Mouse (Mus musculus) adipocyte (in vitro differentiated cells): ENCODE data around the gene Cuedc1.
"Not testable (repeated sequence)": the region's sequence is repeated elsewhere in the genome, so short reads cannot be mapped to it uniquely, and the experiment has no call there.

Experiments
- DNase-seq: peaks from one replicate; pipeline ENCODE4 v3.0.0-alpha.2; 2016; ENCODE audit warnings: low spot score

Gene Cuedc1

DNA sequence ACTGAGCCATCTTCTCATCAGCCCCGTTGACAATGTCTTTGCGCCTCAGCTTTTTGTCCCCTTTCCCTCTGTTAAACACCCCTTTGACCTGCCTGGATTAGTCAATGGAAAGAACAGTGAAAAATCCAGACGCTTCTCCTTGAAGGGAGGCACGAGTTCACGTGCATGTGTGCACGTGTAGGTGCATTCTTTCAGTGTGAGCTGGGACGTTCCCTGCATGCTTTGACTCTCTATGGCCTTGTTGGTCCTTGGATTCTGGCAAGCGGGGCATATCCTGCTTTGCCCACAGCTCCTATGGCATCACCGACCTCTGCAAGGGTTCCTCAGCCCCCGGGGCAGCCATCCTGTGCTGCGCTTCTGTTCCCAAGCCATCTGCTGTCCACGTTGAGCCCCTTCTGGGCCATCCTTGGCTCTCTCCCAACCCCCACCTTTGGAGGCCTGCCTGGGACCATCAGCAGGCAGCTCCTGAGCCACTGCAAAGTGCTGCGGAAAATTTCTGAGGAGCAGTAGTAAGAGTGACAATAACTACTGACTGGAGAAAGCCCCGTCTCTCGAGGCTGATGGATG, 74.1 kb downstream of the Cuedc1 start:
- no peak for DNase-seq

DNA sequence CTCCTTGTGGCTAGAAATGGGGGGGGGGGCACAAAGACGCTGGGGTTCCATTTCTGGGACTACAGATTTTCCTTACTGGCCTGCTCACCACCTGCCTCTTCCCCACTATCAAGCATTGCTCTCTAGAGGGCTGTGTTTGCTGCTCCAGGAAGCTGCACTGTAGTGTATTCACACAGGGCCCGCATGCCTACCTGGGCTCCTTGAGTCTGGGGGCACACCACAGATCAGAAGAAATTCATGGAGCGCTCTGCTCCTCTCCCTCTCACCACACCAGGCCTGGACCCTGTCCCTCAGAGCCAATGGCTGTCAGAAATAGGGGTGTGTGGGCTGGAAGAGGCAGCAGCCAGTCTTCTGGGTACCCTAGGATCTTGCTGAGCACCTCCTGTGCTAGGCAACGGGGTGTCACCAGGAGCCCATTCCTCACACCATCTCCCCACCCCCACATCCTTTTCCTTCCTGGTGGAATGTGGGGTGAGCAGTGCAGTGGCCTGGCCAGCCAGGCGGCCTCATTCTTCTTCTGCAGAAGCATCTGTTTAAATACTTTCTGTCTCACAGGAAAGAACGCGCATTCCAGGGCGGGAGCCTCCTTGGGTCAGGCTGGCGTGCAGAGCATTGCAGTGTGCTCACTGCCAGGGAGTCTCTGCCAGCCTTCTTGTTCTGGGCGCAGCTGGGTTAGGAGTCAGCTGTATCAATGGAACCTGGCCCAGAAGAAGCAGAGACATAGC, 74.9 kb downstream of the Cuedc1 start:
- peak; percentile 86 for DNase-seq

GRCm38 (mm10) chr11:88173386-88174025, 75.6 kb downstream of the Cuedc1 start:
- DNase-seq, result no peak

- DNase-seq, result no peak
Observed at GRCm38 (mm10) chr11:88180467-88180958, 82.7 kb downstream of the Cuedc1 start.

GRCm38 (mm10) chr11:88180959-88181619, 83.2 kb downstream of the Cuedc1 start:
- DNase-seq, result peak; percentile 77

DNA sequence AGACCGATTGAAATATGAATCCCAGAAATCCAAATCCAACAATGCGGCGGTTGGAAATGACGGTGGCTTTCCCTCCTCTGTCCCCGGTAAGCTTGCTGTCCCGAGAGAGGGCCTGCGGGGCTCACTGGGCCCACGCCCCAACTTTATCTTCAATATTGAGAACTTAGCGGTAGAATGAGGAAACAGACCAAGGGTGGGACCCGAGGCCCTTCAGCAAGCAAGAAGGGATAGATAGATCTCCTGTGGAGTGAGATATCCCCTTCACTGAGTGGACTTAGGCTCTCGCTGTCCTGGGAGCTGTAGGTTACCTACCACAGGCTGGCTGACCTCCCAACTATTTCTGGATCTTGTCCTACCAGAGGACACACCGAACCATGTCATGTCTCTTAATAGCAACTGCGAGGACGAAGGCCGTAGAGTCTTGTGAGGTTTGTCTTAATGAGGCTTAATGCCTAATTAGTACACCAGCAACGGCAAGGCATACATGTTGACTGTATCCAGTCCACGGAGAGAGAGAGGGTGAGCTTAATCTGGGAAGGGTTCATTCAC, 86.8 kb downstream of the Cuedc1 start:
- DNase-seq, result no peak

DNA sequence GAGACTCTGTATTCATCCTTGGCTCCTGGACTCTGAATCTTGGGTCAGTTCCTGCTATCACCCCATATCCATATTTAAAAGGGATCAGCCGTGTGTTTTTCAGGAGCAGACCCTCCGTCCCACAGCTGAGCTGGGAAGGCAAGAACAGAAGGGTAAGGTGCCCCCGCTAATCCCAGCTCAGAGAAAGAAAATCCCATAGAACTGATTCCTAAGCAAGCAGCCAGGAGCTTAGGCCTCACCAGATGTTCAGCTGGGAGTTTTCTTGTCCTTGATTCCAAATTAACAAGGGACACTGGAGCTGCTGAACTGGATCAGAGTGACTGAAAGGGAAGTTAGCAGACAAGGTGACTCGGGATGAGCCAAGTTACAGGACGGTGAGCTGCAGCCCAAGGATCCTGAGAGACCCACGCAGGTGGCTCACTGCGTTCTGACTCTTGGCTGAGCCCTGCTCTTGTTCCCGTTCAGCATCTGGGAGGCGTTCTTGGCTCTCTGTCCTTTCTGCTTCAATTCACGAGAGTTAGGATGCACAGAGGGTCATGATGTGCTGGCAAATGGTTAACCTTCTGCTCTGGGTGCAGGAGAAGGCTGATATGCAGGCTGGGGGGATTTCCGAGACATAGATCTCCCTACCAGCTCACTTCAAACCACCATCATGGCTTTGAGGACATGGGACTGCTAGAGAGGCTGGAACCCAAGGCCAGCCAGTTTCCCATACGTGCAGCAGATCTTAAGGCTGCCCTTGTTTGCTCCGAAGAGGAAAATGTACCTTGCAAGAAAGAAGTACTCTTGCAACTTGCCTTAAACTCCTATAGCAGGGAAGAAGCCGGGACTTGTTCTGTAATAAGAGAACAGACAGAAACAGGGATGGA, 88.5 kb downstream of the Cuedc1 start:
- DNase-seq, result no peak

DNA sequence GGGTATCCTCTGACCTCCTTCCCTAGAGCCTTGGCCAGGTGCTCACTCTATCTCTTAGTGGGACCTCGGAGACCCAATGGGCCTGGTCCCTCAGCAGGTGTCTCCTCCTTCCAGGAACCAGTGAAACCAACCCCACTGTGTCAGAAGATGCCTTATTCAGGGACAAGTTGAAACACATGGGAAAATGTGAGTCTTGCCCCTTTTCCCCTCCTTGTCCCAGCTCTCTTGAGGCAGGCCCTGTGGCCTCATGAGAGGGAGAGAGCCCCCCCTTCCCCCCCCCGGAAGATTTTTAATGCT, 89.0 kb downstream of the Cuedc1 start:
- DNase-seq, result no peak

- DNase-seq, result peak; percentile 90
Observed at GRCm38 (mm10) chr11:88187417-88188133, 89.7 kb downstream of the Cuedc1 start.

GRCm38 (mm10) chr11:88188216-88188615, 90.4 kb downstream of the Cuedc1 start:
- DNase-seq, result no peak

DNA sequence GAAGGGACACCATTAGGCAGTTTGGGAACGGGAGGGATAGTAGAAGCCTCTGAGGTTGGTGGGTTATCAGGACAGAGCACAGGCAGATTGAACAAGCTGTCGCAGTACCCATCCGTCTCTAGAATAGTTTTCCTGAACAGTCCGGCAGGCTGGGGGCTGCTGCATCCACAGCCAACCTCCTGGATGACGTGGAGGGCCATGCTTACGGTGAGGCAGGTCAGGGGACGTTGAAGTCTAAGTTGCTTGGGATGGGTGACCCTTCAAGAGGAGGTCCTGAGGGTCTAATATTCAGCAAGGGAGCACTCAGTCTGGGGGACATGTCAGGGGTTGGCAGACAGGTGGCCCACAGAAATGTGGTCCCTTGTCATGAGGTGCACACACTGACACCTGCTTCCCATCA, 90.8 kb downstream of the Cuedc1 start:
- no peak for DNase-seq

- no peak for DNase-seq
Observed at GRCm38 (mm10) chr11:88192595-88192994, 94.7 kb downstream of the Cuedc1 start.

- DNase-seq, result no peak
Observed at GRCm38 (mm10) chr11:88193098-88193823, 95.4 kb downstream of the Cuedc1 start.

GRCm38 (mm10) chr11:88193824-88194696, 96.2 kb downstream of the Cuedc1 start:
- DNase-seq, result no peak

GRCm38 (mm10) chr11:88195699-88196098, 97.8 kb downstream of the Cuedc1 start:
- not testable (repeated sequence) for DNase-seq

DNA sequence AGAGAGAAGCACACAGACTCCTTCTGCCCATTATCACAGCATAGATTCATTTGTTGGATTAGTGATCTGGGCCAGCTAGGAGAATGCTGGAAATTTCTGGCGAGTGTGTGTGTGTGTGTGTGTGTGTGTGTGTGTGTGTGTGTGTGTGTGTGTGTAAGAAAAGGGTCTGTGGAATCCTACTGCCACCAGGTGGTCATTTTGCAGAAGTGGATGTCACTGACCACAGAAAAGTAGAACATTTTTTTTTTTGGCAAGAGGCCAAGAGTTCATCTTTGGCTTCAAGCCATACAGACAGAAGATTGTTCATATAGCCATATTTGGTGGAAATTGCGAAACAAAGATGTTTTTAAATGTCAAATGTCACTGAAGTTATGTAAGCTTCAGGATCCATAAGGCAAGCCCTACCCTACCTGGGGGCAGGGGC, 99.3 kb downstream of the Cuedc1 start:
- peak; percentile 90 for DNase-seq

GRCm38 (mm10) chr11:88198223-88198622, 100.4 kb downstream of the Cuedc1 start:
- no peak for DNase-seq

DNA sequence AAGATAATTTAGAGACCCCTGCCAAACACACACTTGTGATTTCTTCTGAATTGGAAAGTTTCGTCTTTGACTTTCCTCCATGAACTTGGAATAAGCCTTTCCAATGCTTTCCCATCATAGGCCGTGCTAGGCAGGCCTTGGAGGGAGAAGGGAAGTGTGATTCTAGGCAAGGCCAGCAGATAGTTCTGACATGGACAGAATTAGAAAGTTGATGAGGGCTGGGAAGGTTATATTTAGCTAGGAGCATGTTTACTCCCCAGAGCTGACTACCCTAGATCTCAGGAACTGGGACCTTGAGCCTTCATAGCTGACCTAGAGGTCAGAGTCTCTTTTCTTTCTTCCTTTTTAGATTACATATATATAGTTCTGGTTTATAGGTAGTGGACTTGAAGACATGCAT, 103.3 kb downstream of the Cuedc1 start:
- DNase-seq, result no peak

DNA sequence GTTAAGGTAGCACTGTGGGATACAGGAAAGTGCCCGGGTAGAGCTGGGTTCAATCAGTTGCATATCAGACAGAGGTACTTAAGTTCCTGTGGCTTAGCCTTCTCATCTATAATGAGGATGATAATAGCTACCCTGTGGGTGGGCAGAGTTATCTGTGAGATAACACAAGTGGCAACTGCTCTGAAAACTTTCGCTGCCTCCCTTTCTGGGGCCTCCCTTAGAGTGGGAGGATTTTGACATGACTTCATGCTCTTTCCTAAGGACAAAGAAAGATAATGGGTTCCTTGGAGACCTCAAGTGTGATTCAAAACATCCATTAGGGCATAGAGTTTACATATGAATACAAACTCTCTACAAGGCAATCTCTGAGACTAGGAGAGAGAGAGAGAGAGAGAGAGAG, 104.2 kb downstream of the Cuedc1 start:
- no peak for DNase-seq
